Mouse (Mus musculus): ENCODE measurements around the gene Fam122a.
A peak's percentile ranks its signal among the peaks of the same experiment; 100 is the strongest.

Fam122a gene

GRCm38 (mm10) chr19:24476929-24477882 lies at the start of gene Fam122a:
Gene Fam122a (minus strand): TSS chr19:24477356.
- peak; percentile 92 for DNase-seq

DNA sequence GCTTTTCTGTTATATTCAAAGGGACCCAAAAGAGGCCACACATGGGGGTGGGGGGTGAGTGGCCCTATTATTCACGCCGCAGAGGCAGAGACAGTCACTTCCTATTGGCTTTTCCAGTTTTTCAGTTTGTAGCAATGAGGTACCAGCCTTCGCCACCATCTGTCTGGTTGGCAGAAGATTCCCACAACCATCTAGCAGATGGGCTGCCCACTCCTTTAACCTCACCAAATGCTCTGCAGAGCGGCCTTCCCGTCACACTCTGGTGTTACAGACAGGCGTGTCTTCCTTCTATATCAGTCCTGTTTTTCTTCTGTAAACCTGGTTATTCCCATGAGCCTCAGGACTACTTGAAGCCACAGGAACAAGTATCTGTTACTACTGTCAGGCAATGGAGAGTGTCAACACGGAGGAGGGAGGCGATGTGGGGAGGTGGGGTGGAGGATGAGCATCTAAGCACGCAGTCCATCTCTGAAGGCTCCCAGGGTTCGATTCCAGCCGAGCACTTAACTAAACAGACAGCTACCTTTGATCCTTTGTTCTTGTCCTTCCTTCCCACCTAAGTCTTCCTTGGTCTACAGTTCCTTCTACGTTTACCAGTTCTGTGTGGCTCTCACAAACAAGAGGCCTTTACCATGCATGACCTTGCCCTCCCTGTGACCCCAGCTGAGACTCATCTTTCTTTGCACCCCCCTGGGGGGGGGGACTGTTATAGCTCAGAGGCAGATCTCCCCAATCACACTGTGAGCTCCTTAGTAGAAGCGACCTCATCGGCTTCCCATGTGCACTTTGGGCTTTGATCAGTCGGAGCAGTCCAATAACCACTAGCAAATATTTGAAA lies 46.5 kb upstream of the Fam122a start:
- no peak for DNase-seq

- no peak for DNase-seq
These were observed 44.8 kb upstream of the Fam122a start for GRCm38 (mm10) chr19:24521997-24522396.

DNA sequence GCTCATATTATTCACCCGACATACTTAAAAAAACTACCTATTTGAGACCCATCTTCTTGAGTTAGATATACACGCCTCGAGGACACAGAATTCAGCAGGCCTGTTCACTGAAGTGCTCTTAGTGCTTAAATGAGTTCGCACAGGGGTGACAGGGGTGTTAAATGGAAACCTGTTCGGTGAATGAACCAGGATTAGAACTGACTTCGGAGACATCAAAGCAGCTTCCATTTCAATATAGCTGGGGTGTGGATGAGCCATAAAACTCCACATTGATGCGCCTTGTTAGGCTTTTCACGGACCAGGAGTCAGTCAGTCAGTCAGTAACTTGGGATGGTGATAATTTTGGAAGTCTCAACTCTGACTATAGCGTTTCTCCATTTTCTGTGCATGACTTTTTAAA lies 44.0 kb upstream of the Fam122a start:
- no peak for DNase-seq

GRCm38 (mm10) chr19:24519732-24520409 lies 42.7 kb upstream of the Fam122a start:
- DNase-seq: no peak

GRCm38 (mm10) chr19:24518384-24518783 lies 41.2 kb upstream of the Fam122a start:
- DNase-seq: no peak

GRCm38 (mm10) chr19:24517057-24517456 lies 39.9 kb upstream of the Fam122a start:
- peak; percentile 77 for DNase-seq

- DNase-seq: no peak
These were observed 38.8 kb upstream of the Fam122a start for GRCm38 (mm10) chr19:24515941-24516340.

DNA sequence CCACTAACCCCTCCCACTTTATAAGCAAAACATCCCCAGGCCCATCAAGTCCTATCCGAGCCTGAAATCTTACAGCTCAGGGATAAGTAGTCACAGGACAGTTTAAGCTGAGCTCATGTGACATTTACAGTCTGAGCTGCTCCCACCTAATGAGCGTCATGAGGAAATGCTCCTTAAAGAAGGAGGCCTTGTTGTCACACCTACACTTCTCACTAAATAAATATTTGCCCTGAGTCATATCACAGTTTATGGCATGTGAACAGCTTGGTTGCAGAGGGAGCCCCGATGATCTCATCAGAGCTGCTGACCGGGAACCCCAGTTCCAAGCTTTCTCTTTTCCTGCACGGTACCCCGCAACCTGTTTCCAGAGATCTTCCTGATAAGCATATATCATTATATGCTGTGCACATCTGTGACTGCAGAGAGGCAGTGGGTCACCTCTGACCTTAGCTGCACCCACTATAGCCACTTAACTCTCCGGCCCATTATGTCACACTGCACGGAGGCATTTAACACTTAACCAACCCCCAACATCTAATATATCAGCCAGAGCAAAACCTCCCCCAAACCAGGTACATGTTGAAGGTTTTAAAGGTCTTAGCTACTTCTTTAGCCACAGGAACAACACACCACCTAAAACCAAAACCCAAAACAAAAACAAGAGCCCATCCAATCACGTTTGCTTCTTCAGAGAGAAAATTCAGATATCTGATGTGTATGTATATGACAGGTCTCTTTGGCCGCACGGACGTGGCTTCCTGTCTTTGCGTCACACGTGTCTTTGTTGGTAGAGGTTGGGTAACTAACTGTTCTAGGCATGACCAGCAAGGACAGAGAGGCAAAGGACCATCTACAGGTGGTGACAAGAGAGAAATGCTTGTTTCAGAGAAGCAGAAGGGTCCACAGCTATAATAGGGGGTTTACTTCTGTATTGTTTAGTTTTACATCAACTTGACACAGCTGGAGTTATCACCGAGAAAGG lies 37.8 kb upstream of the Fam122a start:
- no peak for DNase-seq

GRCm38 (mm10) chr19:24513105-24513843 lies 36.1 kb upstream of the Fam122a start:
- DNase-seq: peak; percentile 90

DNA sequence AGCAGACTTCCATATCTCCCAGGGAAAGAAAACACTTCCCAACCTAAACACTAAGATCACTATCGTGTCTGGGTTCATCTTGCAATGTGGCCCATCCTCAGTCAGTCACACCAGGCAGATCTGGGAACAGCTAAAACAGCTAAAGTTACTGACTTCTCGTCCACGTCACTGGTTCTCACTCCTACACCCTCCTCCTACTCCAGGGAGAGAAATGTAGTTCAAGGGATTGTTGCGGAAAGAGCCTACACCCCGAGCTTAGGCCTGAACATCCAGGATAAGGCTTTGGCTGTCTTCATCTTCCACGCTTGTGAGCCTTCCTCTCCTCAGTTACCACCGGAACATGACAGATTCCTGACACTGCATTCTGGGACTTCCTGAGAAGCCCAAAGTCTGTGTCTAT lies 34.8 kb upstream of the Fam122a start:
- DNase-seq: no peak

DNA sequence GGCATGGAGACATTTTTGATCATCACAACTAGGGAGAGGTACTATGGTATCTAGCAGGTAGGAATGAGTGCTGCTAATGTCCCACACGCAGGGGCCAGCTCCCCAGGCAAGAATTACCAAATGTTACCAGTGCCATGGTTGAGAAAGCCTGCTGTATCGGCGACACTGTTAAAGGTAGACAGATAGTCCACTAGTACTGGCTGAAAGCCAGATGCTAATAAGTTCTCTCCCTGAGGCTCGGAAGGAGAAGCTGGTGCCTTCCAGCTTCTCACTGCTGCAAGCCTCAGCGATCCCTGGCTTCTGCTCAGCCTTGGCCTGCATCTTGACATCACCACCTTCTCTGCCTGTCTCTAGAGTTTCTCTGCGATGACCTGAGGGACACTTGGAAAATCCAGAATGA lies 32.2 kb upstream of the Fam122a start:
- no peak for DNase-seq

DNA sequence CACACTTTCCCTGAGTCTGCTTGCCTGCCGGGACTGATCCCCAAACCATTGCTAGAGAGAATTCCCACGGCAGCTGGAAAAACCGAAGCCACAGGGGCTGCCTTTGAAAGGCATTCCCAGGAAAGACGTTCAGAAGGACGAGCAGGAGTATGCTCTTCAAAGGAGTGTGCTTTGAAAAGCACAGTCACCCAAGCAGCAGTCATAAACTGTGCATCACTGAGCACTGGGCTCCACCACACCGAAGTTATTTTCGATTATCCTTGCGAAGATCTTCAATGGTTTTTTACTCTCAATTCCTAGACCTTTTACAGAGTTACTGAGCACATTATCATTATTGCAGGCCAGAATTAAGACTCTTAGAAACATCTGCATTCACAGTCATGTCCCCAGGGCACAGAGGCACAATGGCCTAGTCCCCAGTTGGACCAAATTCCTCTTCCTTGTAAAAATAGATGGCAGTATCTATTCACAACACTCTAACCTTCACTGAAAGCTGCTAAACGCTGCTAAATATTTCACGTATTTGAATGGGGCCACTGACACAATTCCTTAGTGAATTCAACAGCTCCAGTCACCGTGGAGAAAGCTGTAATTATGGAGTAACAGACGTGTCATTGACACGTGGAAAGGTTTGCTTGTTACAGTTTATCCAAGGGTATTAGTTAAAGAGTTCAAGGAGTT lies 31.1 kb upstream of the Fam122a start:
- DNase-seq: no peak

DNA sequence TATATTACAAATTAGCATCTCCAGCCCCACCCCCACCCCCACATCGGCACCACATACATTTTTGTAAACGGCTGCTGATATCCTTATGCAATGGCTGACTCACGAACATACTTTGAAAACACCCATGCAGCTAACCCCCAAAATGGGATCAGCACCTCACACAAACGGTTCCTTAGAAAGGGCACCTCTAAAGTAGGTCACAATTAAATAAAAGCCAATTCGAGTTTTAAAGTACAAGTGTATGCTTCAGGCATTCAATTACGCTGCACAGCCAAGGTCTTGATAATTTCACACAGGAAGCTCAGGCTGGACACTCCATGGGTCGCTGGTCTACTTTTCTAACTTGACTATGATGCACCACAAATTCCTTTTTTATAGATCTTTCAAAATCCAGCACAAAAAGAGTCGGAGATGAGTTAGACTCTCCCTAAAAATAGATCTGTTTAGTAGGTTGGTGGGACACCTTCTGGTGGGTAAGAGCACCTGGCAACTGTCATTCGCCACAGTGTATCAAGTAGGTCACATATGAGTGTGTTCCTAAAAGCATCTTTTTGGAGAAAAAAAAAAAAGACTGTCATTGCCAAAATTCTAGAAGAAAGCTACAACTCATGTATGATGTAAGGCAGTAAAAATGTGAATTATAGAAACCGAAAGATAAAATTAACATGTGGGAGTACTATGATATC lies 25.7 kb upstream of the Fam122a start:
- no peak for DNase-seq

DNA sequence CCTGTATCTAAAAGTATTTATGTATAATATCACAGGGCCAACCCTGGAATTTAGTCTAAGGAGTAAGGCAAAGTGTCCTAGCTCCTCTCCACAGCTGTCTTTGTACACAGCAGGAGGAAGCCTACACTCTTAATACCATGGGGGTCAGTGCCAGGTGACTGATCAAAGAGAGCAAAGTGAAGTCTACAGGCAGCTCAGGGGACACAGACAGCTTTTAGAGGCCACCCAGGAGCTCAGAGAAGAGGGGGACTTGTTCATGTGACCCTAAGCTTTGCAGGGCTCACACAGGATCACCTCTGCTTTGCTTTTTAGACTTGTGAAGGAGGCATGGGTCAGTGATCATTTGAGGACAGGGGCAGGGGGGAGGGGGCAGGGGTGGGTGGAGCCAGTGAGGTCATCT lies 24.4 kb upstream of the Fam122a start:
- DNase-seq: no peak

DNA sequence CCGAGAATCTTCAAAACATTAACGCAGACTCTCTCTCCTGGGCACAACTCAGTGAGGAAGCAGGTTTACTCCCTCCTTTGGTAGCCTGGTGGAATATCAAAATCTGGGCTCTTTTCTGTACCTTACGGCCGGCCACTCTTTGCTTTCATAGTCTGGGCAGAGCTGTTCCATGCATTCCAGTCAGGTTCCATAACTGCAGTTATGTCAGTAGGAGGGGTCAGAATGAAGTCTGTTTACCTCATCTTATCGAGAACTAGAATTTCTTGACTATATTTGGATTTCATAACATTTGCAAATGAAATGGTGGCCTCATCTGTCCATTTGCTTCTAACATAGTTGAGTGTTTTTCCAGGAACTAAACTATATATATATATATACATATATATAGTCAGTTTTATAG lies 23.3 kb upstream of the Fam122a start:
- DNase-seq: no peak

DNA sequence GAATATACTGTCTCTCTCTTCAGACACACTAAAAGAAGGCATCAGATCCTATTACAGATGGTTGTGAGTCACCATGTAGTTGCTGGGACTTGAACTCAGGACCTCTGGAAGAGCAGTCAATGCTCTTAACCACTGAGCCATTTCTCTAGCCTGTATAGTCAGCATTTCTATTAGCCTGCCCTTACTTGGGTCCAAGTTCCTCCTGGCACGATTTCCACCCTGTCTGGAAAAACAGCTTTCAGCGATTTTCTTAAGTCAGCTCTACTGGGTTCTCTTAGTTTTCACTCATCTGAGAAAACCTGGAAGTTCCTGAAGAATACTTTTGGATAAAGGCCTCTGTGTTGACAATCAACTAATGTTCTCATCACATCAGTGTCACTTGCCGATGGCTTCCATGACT lies 22.1 kb upstream of the Fam122a start:
- DNase-seq: no peak

GRCm38 (mm10) chr19:24493887-24494286 lies 16.7 kb upstream of the Fam122a start:
- DNase-seq: no peak

DNA sequence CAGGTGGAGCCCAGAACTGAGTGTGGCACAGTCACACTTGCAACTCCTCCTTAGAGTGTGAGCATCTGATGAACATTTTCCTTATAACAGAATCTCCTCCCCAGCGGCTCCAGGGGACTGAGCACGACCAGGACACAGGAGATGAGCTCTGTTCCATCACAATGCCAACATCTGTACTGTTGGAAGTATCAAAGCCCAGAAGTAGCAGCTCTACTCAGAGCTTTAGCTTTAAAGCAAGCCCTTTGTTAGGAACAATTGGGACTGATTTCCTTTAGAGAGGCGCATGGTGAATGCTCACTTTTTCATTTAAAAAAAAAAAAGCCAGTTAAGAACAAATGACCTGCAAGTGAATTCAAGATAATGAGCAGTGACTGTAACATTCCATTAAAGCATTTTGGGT lies 14.7 kb upstream of the Fam122a start:
- no peak for DNase-seq

DNA sequence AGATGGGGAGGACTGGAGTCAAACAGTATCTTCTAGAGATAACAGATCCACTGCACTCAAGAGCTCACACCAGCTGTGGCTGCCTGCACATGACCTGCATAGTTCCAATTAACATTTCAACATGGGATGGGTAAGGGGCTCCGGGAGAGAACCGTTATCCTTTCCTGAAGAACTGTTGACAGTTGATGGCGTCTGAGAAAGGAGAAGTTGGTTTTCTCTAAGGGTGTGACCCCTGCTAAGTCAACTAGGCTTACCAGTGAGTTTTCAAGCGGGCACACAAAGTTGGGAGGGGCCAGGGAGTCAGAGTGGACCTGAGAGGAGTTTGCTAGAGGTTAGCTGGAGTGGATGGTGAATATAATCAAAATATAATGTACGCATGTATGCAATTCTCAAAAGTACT lies 13.1 kb upstream of the Fam122a start:
- no peak for DNase-seq
